Mouse (Mus musculus) ES-Bruce4 (cell line): Measurements from ENCODE around the gene Mrpl14.

ENCODE experiments used
- CTCF ChIP-seq: IDR thresholded peaks from one replicate; pipeline ENCODE4 v1.8.1; 2011; ENCODE audit warnings: low read depth, low read length
- EP300 ChIP-seq: IDR thresholded peaks from 2 replicates; pipeline ENCODE4 v1.6.1; 2011; ENCODE audit warnings: low read depth, low read length; ENCODE audit not compliant: insufficient read depth
- POLR2A ChIP-seq: IDR thresholded peaks from one replicate; pipeline ENCODE4 v1.8.1; 2011; ENCODE audit warnings: low read length; ENCODE audit not compliant: insufficient read depth

DNA sequence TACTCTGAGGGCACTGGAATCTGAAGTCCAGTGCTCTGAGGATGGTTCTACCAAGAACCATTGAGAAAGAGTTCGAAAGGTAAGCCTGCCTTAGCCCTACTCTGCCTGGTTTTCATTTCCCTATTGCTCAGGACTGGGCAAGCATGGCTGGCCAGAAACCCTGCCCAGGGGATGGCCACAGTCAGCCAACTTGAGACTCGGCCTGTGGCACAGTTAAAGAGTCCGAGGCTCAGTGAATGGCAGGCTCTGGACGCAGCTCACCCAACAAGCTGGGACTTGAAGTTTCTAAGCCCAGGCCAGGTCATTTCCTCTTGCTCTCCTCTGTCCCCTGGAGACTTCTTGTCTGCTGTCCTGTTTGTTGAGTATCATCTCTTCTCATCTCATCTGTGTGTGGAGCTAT, 44.6 kb downstream of the Mrpl14 start:
- no peak for TF ChIP-seq CTCF
- no peak for TF ChIP-seq EP300
- TF ChIP-seq POLR2A = no peak
